Mouse (Mus musculus) testis, adult 2 months (tissue): ENCODE data around the gene Mllt3.

Experiments
- CTCF ChIP-seq: fragments of 200-500 bp; IDR thresholded peaks from 2 replicates; pipeline ENCODE4 v1.5.1; 2012; ENCODE audit warnings: low read depth, mild to moderate bottlenecking, inconsistent platforms, low read length, moderate library complexity; ENCODE audit not compliant: control insufficient read depth, insufficient read depth, insufficient replicate concordance
- POLR2A ChIP-seq: fragments of 200-500 bp; IDR thresholded peaks from 2 replicates; pipeline ENCODE4 v1.6.1; 2012; ENCODE audit warnings: low read depth, mild to moderate bottlenecking, inconsistent platforms, low read length, moderate library complexity; ENCODE audit not compliant: control insufficient read depth

GRCm38 (mm10) chr4:87953736-87954135, 79.4 kb downstream of the Mllt3 start:
- TF ChIP-seq CTCF (no peak), POLR2A (no peak)
